Mouse (Mus musculus): ENCODE results near the gene Camk1d. TPM values are rescaled to one million over a fixed set of nuclear protein-coding genes. Genes with fewer than 3 reads are reported as not detected.

Camk1d gene
- polyA plus RNA-seq, 1 experiment from 2014 or later, result 1.1 TPM

DNA sequence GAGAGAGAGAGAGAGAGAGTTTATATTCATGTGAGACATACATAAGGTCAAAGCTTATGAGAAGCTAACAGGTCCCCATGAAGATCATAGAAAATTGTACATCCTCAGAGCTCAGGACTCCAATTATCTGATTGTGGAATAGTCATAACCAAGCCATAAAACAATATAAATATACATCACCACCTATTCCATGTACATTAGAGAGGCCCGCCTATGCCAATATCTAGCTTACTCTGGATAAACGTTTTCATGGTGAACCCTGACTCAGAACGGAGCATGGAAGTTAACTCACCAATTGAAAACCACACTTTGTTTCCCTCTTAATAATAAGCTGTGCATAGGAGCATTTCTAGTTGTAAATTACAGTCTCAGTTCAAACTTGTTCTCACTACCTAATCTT, 288.7 kb downstream of the Camk1d start:
- Histone ChIP-seq H3K9ac (replicated peaks) (no peak overlapping the region), H3K36me3 (no peaks in the 10 kb centered on the region), H3K27ac (no peak overlapping the region), H3K4me1 (replicated peaks) (no peaks in the 10 kb centered on the region), H3K9me3 (no peaks in the 10 kb centered on the region), H3K4me2 (no peak overlapping the region), H3K27me3 (no peaks in the 10 kb centered on the region), H3K4me3 (replicated peaks) (no peak overlapping the region)
- ATAC-seq (ENCODE audit: insufficient number of reproducible peaks, insufficient read depth, low FRiP score, low TSS enrichment, low read depth), result no peak
- 85% methylated on average over 3 of the region's 3 CpGs for WGBS

DNA sequence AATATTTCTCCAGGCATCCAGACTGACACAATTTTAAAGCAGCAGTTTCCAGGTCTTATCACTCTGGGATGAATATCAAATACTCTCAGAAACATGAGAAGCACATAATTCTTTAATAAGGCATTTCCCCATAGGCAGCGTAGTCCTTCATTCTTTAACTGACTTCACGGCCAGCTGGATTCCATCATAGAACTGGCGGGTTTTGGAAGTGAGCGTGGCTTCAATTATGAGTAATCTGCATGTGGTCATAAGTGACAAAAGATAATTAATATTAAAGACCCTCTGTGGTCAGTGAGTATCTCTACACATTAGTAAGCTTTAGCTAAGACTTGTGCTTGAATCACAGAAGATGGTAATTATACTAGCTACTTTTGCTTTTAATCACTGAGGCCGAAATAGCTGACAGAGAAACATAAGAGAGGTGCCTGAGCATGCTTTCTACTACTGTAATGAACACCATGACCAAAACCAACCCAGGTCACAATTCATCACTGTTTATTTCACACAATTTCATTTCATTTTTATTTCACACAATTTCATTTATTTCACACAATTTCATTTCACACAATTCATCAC, 293.6 kb downstream of the Camk1d start:
- Histone ChIP-seq H3K36me3 (no peaks in the 10 kb centered on the region), H3K4me1 (replicated peaks) (no peaks in the 10 kb centered on the region), H3K4me2 (no peak overlapping the region), H3K4me3 (replicated peaks) (no peak overlapping the region), H3K27ac (no peak overlapping the region), H3K9ac (replicated peaks) (no peak overlapping the region), H3K27me3 (no peaks in the 10 kb centered on the region), H3K9me3 (no peaks in the 10 kb centered on the region)
- ATAC-seq (ENCODE audit: insufficient number of reproducible peaks, insufficient read depth, low FRiP score, low TSS enrichment, low read depth), result no peak
- 37% methylated on average over 5 of the region's 5 CpGs for WGBS

DNA sequence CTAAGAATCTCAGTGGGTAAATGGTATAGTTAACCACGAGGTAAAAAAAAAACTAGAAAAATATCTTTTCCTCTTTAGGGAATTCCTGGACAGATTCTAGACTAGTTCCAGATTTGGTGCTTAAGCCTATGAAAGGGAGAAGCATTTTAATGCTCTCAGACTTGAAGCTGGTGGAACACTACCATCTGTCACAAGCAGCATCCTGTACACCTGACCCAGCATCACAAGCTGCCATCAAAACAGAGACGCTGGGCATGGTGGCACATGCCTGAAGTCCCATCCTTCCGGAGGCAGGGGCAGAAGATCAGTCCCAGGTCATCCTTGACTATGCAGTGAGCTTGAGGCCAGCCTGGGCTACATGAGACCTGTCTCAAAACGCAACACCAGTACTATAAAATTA, 295.5 kb downstream of the Camk1d start:
- Histone ChIP-seq H3K9me3 (no peaks in the 10 kb centered on the region), H3K4me2 (no peak overlapping the region), H3K4me3 (replicated peaks) (no peak overlapping the region), H3K27me3 (no peaks in the 10 kb centered on the region), H3K27ac (no peak overlapping the region), H3K9ac (replicated peaks) (no peak overlapping the region), H3K36me3 (no peaks in the 10 kb centered on the region), H3K4me1 (replicated peaks) (no peaks in the 10 kb centered on the region)
- WGBS, result 82% methylated on average over 4 of the region's 4 CpGs
- ATAC-seq (ENCODE audit: insufficient number of reproducible peaks, insufficient read depth, low FRiP score, low TSS enrichment, low read depth), result no peak

DNA sequence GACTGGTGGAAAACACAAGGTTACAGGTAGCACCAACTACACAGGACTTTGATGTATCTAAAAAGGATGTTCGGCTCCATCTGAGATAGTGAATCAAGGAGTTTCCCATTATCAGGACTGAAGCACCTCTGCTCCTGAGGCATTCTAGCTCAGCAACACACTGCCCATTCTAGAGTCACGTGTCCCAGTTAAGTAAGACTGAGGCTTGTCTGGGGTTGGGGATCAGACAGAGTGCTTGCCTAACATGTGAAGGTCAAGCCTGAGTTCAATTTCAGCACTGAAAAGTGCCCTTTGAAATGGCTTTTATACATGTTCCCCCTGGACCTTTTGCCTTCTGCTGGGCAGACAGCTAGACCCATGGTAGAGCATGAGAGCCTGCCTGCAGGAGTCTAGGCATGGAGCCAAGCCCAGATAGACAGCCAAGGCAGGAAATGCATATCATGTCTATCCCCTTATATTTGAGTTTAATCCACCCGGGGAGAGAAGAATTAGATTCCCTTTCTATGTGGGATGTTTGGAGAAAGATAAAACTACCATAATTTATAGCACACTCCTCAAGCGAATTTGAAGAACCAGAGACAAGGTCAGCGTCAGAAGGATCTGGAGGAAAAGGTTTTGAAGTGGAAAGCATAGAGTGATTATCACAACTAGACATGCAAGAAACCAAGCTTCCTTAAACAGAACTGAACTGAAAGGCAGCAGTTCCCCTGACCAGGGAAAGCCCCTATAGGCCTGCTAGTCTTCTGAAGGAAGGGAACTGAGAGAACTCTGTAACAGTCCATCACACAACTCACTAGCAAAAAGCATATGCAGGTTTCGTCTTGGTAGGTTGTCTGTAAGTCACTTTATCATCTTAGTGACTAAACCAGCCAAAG, 296.9 kb downstream of the Camk1d start:
- WGBS, result 79% methylated on average over 6 of the region's 6 CpGs
- ATAC-seq (ENCODE audit: insufficient number of reproducible peaks, insufficient read depth, low FRiP score, low TSS enrichment, low read depth), result no peak
- H3K4me3 ChIP-seq (replicated peaks), result no peak overlapping the region
- no peaks in the 10 kb centered on the region for H3K27me3 ChIP-seq
- H3K27ac ChIP-seq, result no peak overlapping the region
- H3K9ac ChIP-seq (replicated peaks), result no peak overlapping the region
- no peaks in the 10 kb centered on the region for H3K36me3 ChIP-seq
- H3K9me3 ChIP-seq, result no peaks in the 10 kb centered on the region
- H3K4me2 ChIP-seq, result no peak overlapping the region
- H3K4me1 ChIP-seq (replicated peaks), result no peaks in the 10 kb centered on the region

DNA sequence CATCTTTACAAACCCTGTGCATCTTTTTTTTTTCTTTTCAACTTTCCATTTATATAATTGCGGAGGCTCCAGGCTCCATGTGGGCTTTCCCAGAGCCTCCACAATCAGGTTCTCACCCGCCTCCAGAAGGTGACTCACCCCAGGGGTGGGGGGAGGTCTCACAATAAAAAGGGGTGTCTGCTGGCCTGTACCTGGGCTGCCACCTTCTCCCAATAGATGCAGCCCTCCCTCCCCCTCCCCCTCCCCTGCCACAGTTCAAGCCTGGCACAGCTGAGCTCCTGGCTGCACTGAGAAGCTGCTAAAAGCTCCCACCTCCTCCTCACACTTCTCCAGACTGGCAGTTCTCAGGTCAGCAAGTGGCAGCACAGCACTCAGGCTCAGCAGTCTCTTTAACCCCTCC, 302.5 kb downstream of the Camk1d start:
- H3K36me3 ChIP-seq, result no peaks in the 10 kb centered on the region
- ATAC-seq (ENCODE audit: insufficient number of reproducible peaks, insufficient read depth, low FRiP score, low TSS enrichment, low read depth), result no peak
- no peak overlapping the region for H3K27ac ChIP-seq
- no peaks in the 10 kb centered on the region for H3K9me3 ChIP-seq
- H3K27me3 ChIP-seq, result no peaks in the 10 kb centered on the region
- no peak overlapping the region for H3K4me3 ChIP-seq (replicated peaks)
- H3K9ac ChIP-seq (replicated peaks), result no peak overlapping the region
- 41% methylated on average over 2 of the region's 2 CpGs for WGBS
- H3K4me2 ChIP-seq, result no peak overlapping the region
- peaks cover 3% of the 10 kb centered on the region; the same call in 1 of the 2 replicates for H3K4me1 ChIP-seq (replicated peaks)

DNA sequence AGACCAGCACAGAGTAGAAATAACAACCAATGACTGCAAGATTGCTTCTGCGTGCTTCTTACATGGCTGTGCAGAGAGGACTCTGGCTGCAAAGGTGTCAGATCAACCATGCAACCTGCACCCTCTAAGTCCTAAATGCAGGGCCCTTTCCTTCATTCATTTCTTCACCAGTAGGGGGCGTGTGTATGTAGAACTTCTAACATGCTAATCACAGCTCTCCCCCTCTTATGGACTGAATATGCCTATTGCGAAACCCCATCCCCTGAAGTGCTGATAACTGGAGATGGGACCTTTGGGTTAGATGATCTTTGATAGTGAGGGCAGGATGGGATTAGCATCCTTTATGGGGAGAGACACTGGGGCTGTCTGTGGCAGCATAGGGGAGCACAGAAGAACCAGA, 310.5 kb downstream of the Camk1d start:
- Histone ChIP-seq H3K4me2 (no peak overlapping the region), H3K9ac (replicated peaks) (no peak overlapping the region), H3K27ac (no peak overlapping the region), H3K4me3 (replicated peaks) (no peak overlapping the region), H3K4me1 (replicated peaks) (peaks cover 4% of the 10 kb centered on the region), H3K36me3 (no peaks in the 10 kb centered on the region), H3K27me3 (no peaks in the 10 kb centered on the region), H3K9me3 (no peaks in the 10 kb centered on the region)
- no peak for ATAC-seq (ENCODE audit: insufficient number of reproducible peaks, insufficient read depth, low FRiP score, low TSS enrichment, low read depth)
- WGBS, result 56% methylated on average over 3 of the region's 3 CpGs

DNA sequence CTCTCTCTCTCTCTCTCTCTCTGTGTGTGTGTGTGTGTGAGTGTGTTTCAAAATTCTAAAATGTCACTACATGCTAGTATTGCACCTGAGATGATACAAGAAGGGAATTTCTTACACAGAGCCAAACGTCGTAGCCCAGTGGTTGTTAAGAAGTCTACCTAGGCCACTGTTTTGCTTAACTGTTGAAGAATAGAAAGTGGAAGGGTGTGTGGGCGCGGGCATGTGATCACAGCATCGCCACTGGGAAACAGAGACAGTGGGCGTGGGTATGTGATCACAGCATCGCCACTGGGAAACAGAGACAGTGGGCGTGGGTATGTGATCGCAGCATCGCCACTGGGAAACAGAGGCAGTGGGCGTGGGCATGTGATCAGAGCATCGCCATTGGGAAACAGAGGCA, 312.3 kb downstream of the Camk1d start:
- Histone ChIP-seq H3K9ac (replicated peaks) (no peak overlapping the region), H3K4me1 (replicated peaks) (peaks cover 4% of the 10 kb centered on the region), H3K4me3 (replicated peaks) (no peak overlapping the region), H3K36me3 (no peaks in the 10 kb centered on the region), H3K27me3 (no peaks in the 10 kb centered on the region), H3K4me2 (no peak overlapping the region), H3K9me3 (no peaks in the 10 kb centered on the region), H3K27ac (no peak overlapping the region)
- WGBS, result 90% methylated on average over 12 of the region's 12 CpGs
- no peak for ATAC-seq (ENCODE audit: insufficient number of reproducible peaks, insufficient read depth, low FRiP score, low TSS enrichment, low read depth)

DNA sequence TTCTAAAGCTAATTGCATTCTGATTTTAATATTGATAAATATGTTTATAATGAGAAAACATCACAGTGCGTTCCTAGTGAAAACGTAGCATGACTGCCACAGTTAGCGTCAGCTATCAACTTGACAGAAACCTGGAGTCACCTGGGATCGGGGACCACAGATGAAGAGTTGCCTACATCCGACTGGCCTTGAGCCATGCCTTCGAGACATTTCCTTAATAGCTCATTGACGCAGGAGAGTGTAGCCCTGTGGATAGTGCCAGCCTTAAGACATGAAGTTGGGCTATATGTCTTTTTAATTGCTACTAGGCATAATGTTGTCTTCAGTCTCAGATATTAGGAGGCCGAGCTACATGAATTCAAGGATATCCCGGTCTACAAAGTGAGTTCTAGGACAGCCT, 315.8 kb downstream of the Camk1d start:
- no peaks in the 10 kb centered on the region for H3K9me3 ChIP-seq
- no peak overlapping the region for H3K9ac ChIP-seq (replicated peaks)
- ATAC-seq (ENCODE audit: insufficient number of reproducible peaks, insufficient read depth, low FRiP score, low TSS enrichment, low read depth), result no peak
- H3K27ac ChIP-seq, result no peak overlapping the region
- H3K4me2 ChIP-seq, result no peak overlapping the region
- 79% methylated on average over 9 of the region's 9 CpGs for WGBS
- H3K4me1 ChIP-seq (replicated peaks), result no peaks in the 10 kb centered on the region
- no peaks in the 10 kb centered on the region for H3K27me3 ChIP-seq
- no peak overlapping the region for H3K4me3 ChIP-seq (replicated peaks)
- no peaks in the 10 kb centered on the region for H3K36me3 ChIP-seq

DNA sequence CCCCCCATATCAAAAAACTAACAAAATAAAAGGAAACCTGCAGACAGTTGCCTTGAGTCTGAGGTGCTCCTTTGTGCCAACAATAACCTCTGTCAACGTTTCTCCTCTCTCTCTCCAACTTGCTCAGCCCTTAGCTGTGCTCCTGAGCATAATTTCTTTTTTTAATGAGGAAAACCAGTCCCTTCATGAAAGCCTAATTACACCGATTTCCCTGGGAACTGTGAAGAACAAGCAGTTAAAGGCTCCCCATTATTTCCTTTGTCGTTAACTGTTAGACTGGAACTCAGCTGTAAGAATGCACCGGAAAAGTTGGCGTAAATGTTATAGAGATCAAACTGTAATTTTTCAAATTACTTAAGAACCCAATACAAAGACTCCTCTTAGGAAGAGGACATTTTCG, 316.3 kb downstream of the Camk1d start:
- no peak overlapping the region for H3K4me3 ChIP-seq (replicated peaks)
- H3K27ac ChIP-seq, result no peak overlapping the region
- H3K4me2 ChIP-seq, result no peak overlapping the region
- H3K27me3 ChIP-seq, result no peaks in the 10 kb centered on the region
- H3K9ac ChIP-seq (replicated peaks), result no peak overlapping the region
- H3K36me3 ChIP-seq, result no peaks in the 10 kb centered on the region
- no peaks in the 10 kb centered on the region for H3K4me1 ChIP-seq (replicated peaks)
- no peak for ATAC-seq (ENCODE audit: insufficient number of reproducible peaks, insufficient read depth, low FRiP score, low TSS enrichment, low read depth)
- H3K9me3 ChIP-seq, result no peaks in the 10 kb centered on the region
- WGBS, result 42% methylated on average over 6 of the region's 6 CpGs

DNA sequence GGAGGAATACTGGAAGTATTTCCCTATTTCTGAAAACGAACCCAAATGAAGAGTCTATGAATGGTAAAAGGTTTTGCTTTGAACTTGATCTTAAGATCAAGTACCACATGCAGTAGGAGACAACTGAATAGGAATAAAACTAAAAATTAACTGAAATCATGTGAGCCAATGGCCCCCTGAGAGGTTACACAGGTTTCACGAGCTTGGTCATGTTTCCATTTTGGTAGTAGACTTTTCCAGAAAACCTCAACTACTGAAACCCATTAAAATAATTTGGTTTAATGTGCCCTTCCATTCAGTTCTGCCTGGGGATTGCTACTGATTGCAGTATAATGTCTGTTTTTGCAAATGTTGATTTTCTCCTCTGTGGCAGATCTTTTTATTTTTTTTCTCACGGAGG, 316.8 kb downstream of the Camk1d start:
- H3K9ac ChIP-seq (replicated peaks), result no peak overlapping the region
- no peaks in the 10 kb centered on the region for H3K4me1 ChIP-seq (replicated peaks)
- 51% methylated on average over 3 of the region's 3 CpGs for WGBS
- H3K4me2 ChIP-seq, result no peak overlapping the region
- no peak overlapping the region for H3K4me3 ChIP-seq (replicated peaks)
- no peaks in the 10 kb centered on the region for H3K9me3 ChIP-seq
- H3K27ac ChIP-seq, result no peak overlapping the region
- no peaks in the 10 kb centered on the region for H3K27me3 ChIP-seq
- H3K36me3 ChIP-seq, result no peaks in the 10 kb centered on the region
- no peak for ATAC-seq (ENCODE audit: insufficient number of reproducible peaks, insufficient read depth, low FRiP score, low TSS enrichment, low read depth)

DNA sequence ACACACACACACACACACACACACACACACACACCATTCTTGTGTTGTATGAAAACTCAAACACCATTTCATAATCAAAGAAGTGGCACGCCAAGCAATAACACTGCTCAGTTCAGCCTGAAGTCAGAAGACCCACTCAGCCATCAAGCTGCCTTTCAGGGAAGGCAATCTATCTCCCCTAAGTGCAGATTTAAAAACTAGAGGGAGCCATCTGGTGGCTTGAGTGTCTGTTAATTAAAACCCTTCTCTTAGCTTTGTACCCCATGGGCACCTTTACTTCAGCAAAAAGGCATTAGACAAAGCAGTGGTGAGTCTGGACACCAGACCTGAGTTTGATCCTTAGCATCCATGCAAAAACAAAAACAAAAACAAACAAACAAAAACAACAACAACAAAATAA, 317.9 kb downstream of the Camk1d start:
- Histone ChIP-seq H3K4me1 (replicated peaks) (peaks cover 1% of the 10 kb centered on the region; the same call in 1 of the 2 replicates), H3K9me3 (no peaks in the 10 kb centered on the region), H3K4me3 (replicated peaks) (no peak overlapping the region), H3K9ac (replicated peaks) (no peak overlapping the region), H3K27ac (no peak overlapping the region), H3K27me3 (no peaks in the 10 kb centered on the region), H3K36me3 (no peaks in the 10 kb centered on the region), H3K4me2 (no peak overlapping the region)
- no peak for ATAC-seq (ENCODE audit: insufficient number of reproducible peaks, insufficient read depth, low FRiP score, low TSS enrichment, low read depth)
- WGBS, result 77% methylated on average over 1 of the region's 1 CpGs

DNA sequence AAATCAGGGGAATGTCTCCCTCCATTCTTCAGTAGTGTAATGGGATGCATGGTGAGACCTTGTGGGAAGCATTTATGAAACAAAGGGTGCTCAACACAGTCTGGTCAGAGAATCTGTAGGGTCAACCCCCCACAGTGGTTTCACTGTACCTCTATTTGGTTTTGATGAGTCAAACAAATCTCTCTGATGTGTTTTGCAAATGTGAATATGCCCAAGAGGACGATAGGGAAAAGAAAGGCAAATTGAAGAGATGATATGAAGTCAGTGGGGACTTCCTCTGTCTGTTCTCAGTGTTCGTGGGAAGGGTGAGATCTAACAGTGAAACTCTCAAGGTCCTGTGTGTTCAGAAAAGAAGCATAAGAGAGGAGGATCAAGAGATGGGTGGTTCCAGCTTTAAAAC, 318.4 kb downstream of the Camk1d start:
- Histone ChIP-seq H3K4me1 (replicated peaks) (peaks cover 5% of the 10 kb centered on the region; the same call in 1 of the 2 replicates), H3K4me3 (replicated peaks) (no peak overlapping the region), H3K27ac (no peak overlapping the region), H3K27me3 (no peaks in the 10 kb centered on the region), H3K36me3 (no peaks in the 10 kb centered on the region), H3K9me3 (no peaks in the 10 kb centered on the region), H3K9ac (replicated peaks) (no peak overlapping the region), H3K4me2 (no peak overlapping the region)
- no peak for ATAC-seq (ENCODE audit: insufficient number of reproducible peaks, insufficient read depth, low FRiP score, low TSS enrichment, low read depth)
- WGBS, result 74% methylated on average over 2 of the region's 2 CpGs

Data from limb, embryonic 12.5 days (tissue).